Mouse (Mus musculus) midbrain, embryonic 10.5 days (tissue): Measurements from ENCODE around the gene Gm10719. TPM values are rescaled to one million over a fixed set of nuclear protein-coding genes. Genes with fewer than 3 reads are reported as not detected.
"Not testable (repeated sequence)": the region's sequence is repeated elsewhere in the genome, so short reads cannot be mapped to it uniquely, and the experiment has no call there.

Experiments used
- DNase-seq: peaks from one replicate; pipeline ENCODE4 v3.0.0-alpha.2; 2017; ENCODE audit warnings: low spot score
- H3K27ac ChIP-seq: fragments of 300-500 bp; sonication (generic); replicated peaks from 2 replicates; pipeline ENCODE4 v1.5.1; 2016; ENCODE audit warnings: mild to moderate bottlenecking
- H3K27me3 ChIP-seq: fragments of 300-500 bp; sonication (generic); 2 replicates; pipeline ENCODE4 v1.6.1; 2016; ENCODE audit warnings: low read depth, mild to moderate bottlenecking; ENCODE audit not compliant: poor library complexity, severe bottlenecking
- H3K36me3 ChIP-seq: fragments of 300-500 bp; sonication (generic); 2 replicates; pipeline ENCODE4 v1.6.1; 2016; ENCODE audit warnings: mild to moderate bottlenecking, moderate library complexity
- H3K4me1 ChIP-seq: fragments of 300-500 bp; sonication (generic); 2 replicates; pipeline ENCODE4 v1.6.1; 2016
- H3K4me3 ChIP-seq: fragments of 300-500 bp; sonication (generic); 2 replicates; pipeline ENCODE4 v1.5.1; 2016; ENCODE audit warnings: mild to moderate bottlenecking, moderate library complexity
- H3K9me3 ChIP-seq: fragments of 300-500 bp; sonication (generic); replicated peaks from 2 replicates; pipeline ENCODE4 v1.6.1; 2016; ENCODE audit warnings: mild to moderate bottlenecking
- WGBS: fragments of 180-500 bp; shearing (Covaris S2); methylation state at CpG from one replicate; pipeline ENCODE4 v1.1.7; 2016; 5-methylcytosine and 5-hydroxymethylcytosine counted together
- polyA plus RNA-seq: library from polyadenylated mRNA; unstranded; fragments of >200 nt; fragmentation: Nextera tagmentation; extraction: Ambion mirVana; gene quantifications from 2 replicates; pipeline ENCODE4 v1.2.1, GENCODE M21; 2016

The Gm10719 gene
- polyA plus RNA-seq: not detected in 2 replicates

DNA sequence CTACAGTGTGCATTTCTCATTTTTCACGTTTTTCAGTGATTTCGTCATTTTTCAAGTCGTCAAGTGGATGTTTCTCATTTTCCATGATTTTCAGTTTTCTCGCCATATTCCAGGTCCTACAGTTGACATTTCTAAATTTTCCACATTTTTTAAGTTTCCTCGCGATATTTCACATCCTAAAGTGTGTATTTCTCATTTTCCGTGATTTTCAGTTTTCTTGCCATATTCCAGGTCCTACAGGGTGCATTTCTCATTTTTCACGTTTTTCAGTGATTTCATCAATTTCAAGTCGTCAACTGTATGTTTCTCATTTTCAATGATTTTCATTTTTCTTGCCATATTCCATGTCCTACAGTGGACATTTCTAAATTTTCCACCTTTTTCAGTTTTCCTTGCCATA lies at the start of gene Gm10719:
Gene Gm10719 (plus strand): TSS at position 301 of the 400 bp plus-strand sequence.
- not testable (repeated sequence) for H3K27me3 ChIP-seq, H3K36me3 ChIP-seq, H3K4me3 ChIP-seq, H3K27ac ChIP-seq, H3K9me3 ChIP-seq, DNase-seq, H3K4me1 ChIP-seq
- 50% methylated on average over 1 of the region's 9 CpGs for WGBS

- DNase-seq: peak; percentile 44
- not testable (repeated sequence) for H3K4me3 ChIP-seq
Measured at GRCm38 (mm10) chr9:3000445-3000972, 16.7 kb upstream of the Gm10719 start, which contains the start of gene Gm10722. TSS of gene Gm10722 (plus strand) at chr9:3000922.

GRCm38 (mm10) chr9:3001006-3001405 lies 16.2 kb upstream of the Gm10719 start:
- not testable (repeated sequence) for H3K4me1 ChIP-seq, H3K27me3 ChIP-seq, H3K9me3 ChIP-seq, DNase-seq, H3K4me3 ChIP-seq, H3K36me3 ChIP-seq, H3K27ac ChIP-seq
- WGBS: 64% methylated on average over 8 of the region's 8 CpGs

More at GRCm38 (mm10) chr9:3000445-3000972, 16.7 kb upstream of the Gm10719 start, which contains the start of gene Gm10722:
- WGBS: 74% methylated on average over 12 of the region's 12 CpGs
- H3K27me3 ChIP-seq, H3K9me3 ChIP-seq, H3K36me3 ChIP-seq, H3K27ac ChIP-seq, H3K4me1 ChIP-seq: not testable (repeated sequence)

GRCm38 (mm10) chr9:3001948-3002659 lies 15.1 kb upstream of the Gm10719 start:
- WGBS: 69% methylated on average over 9 of the region's 11 CpGs
- peak; percentile 56 for DNase-seq
- not testable (repeated sequence) for H3K4me1 ChIP-seq, H3K27me3 ChIP-seq, H3K36me3 ChIP-seq, H3K4me3 ChIP-seq, H3K9me3 ChIP-seq, H3K27ac ChIP-seq

DNA sequence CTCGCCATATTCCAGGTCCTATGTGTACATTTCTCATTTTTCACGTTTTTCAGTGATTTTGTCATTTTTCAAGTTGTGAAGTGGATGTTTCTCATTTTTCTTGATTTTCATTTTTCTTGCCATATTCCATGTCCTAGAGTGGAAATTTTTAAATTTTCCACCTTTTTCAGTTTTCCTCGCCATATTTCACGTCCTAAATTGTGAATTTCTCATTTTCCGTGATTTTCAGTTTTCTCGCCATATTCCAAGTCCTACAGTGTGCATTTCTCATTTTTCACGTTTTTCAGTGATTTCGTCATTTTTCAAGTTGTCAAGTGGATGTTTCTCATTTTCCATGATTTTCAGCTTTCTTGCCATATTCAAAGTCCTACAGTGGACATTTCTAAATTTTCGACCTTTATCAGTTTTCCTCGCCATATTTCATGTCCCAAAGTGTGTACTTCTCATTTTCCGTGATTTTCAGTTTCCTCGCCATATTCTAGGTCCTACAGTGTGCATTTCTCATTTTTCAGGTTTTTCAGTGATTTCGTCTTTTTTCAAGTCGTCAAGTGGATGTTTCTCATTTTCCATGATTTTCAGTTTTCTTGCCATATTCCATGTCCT lies 14.3 kb upstream of the Gm10719 start, which contains the start of gene Gm11168:
Gene Gm11168 (plus strand): TSS at position 553 of the 603 bp plus-strand sequence.
- not testable (repeated sequence) for H3K4me3 ChIP-seq, H3K27ac ChIP-seq, DNase-seq, H3K4me1 ChIP-seq, H3K27me3 ChIP-seq, H3K9me3 ChIP-seq, H3K36me3 ChIP-seq
- 77% methylated on average over 6 of the region's 14 CpGs for WGBS

GRCm38 (mm10) chr9:3006179-3006578 lies 11.0 kb upstream of the Gm10719 start:
- H3K27me3 ChIP-seq, H3K27ac ChIP-seq, H3K36me3 ChIP-seq, H3K4me3 ChIP-seq, H3K4me1 ChIP-seq, DNase-seq: not testable (repeated sequence)
- WGBS: 71% methylated on average over 1 of the region's 5 CpGs
- peaks cover 12% of the 10 kb centered on the region for H3K9me3 ChIP-seq

DNA sequence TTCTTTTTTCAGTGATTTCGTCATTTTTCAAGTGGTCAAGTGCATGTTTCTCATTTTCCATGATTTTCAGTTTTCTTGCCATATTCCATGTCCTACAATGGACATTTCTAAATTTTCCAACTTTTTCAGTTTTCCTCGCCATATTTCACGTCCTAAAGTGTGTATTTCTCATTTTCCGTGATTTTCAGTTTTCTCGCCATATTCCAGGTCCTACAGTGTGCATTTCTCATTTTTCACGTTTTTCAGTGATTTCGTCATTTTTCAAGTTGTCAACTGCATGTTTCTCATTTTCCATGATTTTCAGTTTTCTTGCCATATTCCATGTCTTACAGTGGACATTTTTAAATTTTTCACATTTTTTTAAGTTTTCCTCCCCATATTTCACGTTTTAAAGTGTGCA lies 10.6 kb upstream of the Gm10719 start:
- not testable (repeated sequence) for H3K36me3 ChIP-seq, H3K4me3 ChIP-seq, H3K27ac ChIP-seq, H3K4me1 ChIP-seq, DNase-seq, H3K27me3 ChIP-seq
- 72% methylated on average over 8 of the region's 8 CpGs for WGBS
- peaks cover 12% of the 10 kb centered on the region for H3K9me3 ChIP-seq

- DNase-seq: peak; percentile 18
- not testable (repeated sequence) for H3K36me3 ChIP-seq
- 78% methylated on average over 8 of the region's 9 CpGs for WGBS
Measured at GRCm38 (mm10) chr9:3007272-3007671, 9.9 kb upstream of the Gm10719 start.

GRCm38 (mm10) chr9:3009331-3009730 lies 7.9 kb upstream of the Gm10719 start:
- WGBS: no CpG with 5 or more reads among the region's 5 CpGs
- not testable (repeated sequence) for H3K27me3 ChIP-seq, H3K9me3 ChIP-seq, H3K4me1 ChIP-seq, H3K27ac ChIP-seq, DNase-seq, H3K36me3 ChIP-seq, H3K4me3 ChIP-seq

More at GRCm38 (mm10) chr9:3007272-3007671, 9.9 kb upstream of the Gm10719 start:
- H3K27me3 ChIP-seq, H3K9me3 ChIP-seq, H3K4me3 ChIP-seq, H3K27ac ChIP-seq, H3K4me1 ChIP-seq: not testable (repeated sequence)

DNA sequence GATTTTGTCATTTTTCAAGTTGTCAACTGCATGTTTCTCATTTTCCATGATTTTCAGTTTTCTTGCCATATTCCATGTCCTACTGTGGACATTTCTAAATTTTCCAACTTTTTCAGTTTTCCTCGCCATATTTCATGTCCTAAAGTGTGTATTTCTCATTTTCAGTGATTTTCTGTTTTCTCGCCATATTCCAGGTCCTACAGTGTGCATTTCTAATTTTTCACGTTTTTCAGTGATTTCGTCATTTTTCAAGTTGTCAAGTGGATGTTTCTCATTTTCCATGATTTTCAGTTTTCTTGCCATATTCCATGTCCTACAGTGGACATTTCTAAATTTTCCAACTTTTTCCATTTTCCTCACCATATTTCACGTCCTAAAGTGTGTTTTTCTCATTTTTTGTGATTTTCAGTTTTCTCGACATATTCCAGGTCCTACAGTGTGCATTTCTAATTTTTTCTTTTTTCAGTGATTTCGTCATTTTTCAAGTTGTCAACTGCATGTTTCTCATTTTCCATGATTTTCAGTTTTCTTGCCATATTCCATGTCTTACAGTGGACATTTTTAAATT lies 5.1 kb upstream of the Gm10719 start:
- H3K4me3 ChIP-seq, H3K27ac ChIP-seq, H3K9me3 ChIP-seq, H3K27me3 ChIP-seq, DNase-seq, H3K4me1 ChIP-seq, H3K36me3 ChIP-seq: not testable (repeated sequence)
- 82% methylated on average over 3 of the region's 7 CpGs for WGBS

- WGBS: no CpG with 5 or more reads among the region's 11 CpGs
Measured at GRCm38 (mm10) chr9:3012733-3013279, 4.4 kb upstream of the Gm10719 start, which contains the start of gene Gm10721. TSS of gene Gm10721 (plus strand) at chr9:3013140.

GRCm38 (mm10) chr9:3015354-3015753 lies 1.9 kb upstream of the Gm10719 start, which contains the start of gene Gm10720:
TSS of gene Gm10720 (plus strand) at chr9:3015654.
- H3K9me3 ChIP-seq, H3K27ac ChIP-seq, DNase-seq, H3K36me3 ChIP-seq, H3K27me3 ChIP-seq, H3K4me3 ChIP-seq, H3K4me1 ChIP-seq: not testable (repeated sequence)
- WGBS: 64% methylated on average over 5 of the region's 9 CpGs

More at GRCm38 (mm10) chr9:3012733-3013279, 4.4 kb upstream of the Gm10719 start, which contains the start of gene Gm10721:
- not testable (repeated sequence) for DNase-seq, H3K27me3 ChIP-seq, H3K4me1 ChIP-seq, H3K36me3 ChIP-seq, H3K27ac ChIP-seq, H3K9me3 ChIP-seq, H3K4me3 ChIP-seq
